Mouse (Mus musculus): ENCODE measurements at regions not wholly inside any gene's neighbourhood (a gene's known extent, or its start where the extent isn't known, plus 50 kb on each side); places are given as distances from the start of the nearest gene placed in this dataset.

DNA sequence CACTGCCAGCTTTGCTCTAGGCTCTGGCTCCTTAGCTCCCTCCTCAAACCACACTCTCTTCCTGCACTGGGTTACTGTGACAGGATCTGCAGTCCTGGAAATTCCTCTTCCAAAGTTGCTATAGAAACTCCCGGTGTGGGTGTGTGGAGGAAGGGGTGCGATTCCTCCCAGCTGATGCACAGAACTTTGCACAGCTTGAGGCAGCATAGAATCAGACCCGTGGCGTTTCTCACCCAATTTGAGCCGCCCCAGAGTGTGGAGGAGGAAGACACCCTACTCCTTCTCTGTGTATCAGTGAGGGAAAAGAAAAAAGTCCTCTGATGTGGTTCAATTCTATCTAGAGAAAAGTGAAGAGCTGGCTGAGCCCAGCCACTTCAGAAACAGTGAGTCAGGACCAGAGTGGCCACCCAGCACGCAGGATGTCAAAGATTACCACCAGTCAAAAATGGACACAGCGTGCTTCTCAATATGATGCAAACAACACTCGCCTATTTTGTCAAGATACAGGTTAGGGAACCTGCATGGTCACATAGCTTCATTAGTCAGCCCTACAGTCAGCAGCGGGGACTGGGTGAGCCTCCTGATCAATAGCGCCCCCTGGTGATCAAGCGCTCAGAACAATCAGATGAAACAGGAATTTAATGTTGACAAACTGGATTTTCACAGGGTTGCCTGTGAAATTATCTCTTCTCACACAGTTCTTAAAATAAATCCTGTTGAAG is 98.7 kb upstream of the Otud7a start:
- no peak for TF ChIP-seq CTCF (IDR thresholded peaks at IDR 0.05; ENCODE audit: insufficient read depth, low read length)
- TF ChIP-seq POLR2A (IDR thresholded peaks at IDR 0.05; ENCODE audit: borderline replicate concordance, extremely low read depth, low read depth, low read length), result no peak
